Mouse (Mus musculus): ENCODE results near the gene Dgkh.

Dgkh gene

GRCm38 (mm10) chr14:78674606-78675005 lies 58.0 kb downstream of the Dgkh start:
- no peak for DNase-seq (ENCODE audit: low spot score in 2 of 2)

GRCm38 (mm10) chr14:78669986-78670385 lies 62.6 kb downstream of the Dgkh start:
- no peak for DNase-seq (ENCODE audit: low spot score in 2 of 2)

DNA sequence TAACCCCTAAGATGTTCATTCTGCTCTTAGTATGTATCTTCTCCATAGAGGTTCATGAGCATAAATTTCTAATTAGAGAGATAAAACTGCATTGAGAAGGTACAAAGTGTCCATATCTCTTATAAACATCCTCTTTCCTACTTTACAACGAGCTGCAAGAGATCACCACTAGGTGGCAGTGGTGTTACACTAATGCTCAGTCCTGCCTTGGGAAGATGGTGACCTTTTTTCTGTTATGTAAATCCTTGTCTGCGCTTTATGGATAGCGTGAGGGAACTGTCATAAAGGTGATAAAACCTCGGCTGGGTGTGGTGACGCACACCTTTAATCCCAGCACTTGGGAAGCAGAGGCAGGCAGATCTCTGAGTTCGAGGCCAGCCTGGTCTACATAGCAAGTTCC lies 64.3 kb downstream of the Dgkh start:
- peak; percentile 81 to 84 for DNase-seq (ENCODE audit: low spot score in 2 of 2)

GRCm38 (mm10) chr14:78667763-78668162 lies 64.8 kb downstream of the Dgkh start:
- no peak for DNase-seq (ENCODE audit: low spot score in 2 of 2)

- DNase-seq (ENCODE audit: low spot score in 2 of 2) = no peak
Measured at GRCm38 (mm10) chr14:78662641-78663040, 69.9 kb downstream of the Dgkh start.

- DNase-seq (ENCODE audit: low spot score in 2 of 2) = no peak
Measured at GRCm38 (mm10) chr14:78661462-78661861, 71.1 kb downstream of the Dgkh start.

DNA sequence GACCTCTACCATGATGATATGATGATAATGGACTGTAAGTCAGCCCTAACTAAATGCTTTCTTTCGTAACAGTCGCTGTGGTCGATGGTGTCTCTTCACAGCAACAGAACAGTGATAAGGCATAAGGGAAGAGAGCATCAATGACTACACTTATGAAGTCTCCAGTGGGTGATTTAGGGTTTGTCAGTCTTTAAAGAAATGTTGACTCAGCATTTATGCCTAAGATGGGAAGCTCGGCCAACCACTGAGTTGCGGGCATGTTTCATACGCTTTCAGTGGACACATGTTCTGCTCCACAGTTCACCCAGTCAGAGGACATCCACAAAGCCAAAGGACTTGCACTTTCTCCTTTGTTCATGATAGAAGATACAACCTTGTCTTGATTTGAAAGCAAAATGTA lies 73.9 kb downstream of the Dgkh start:
- DNase-seq (ENCODE audit: low spot score in 2 of 2) = no peak

DNA sequence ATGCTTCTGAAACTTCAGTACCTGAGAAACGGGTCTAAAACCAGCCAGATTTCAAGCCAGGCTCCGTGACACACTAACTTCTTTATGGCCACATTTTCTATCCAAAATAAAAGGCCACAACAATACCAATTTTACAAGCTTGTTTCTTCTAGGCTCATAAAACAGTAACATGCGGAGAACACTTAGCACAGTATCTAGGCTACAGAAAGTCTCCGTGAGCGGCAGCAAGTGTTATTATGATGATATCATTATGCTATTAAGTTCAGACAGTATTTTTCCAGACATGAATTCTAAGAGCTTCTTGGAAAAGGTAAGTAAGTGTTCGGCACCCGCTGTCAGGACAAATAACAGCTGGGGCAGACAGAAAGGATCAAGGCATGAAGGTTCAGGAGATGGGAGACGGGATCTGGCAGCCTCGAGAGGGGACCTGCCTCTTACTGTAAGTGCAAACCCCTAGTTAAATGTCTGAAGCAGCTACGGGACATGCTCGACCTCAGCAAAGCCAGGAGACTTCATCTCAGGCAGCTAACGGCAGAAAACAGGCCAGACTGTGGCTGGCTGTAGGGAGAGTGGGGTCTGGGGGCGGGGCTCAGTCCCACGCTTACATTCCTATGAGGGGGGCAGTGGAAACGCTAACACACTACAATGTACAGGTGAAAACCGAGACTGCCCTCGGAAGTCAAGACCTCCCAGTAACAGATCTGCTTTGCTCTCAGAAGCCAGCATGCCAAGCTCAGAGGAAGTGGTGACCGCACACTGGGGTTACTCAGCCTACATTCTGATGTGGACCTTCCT lies 75.5 kb downstream of the Dgkh start:
- no peak for DNase-seq (ENCODE audit: low spot score in 2 of 2)

DNA sequence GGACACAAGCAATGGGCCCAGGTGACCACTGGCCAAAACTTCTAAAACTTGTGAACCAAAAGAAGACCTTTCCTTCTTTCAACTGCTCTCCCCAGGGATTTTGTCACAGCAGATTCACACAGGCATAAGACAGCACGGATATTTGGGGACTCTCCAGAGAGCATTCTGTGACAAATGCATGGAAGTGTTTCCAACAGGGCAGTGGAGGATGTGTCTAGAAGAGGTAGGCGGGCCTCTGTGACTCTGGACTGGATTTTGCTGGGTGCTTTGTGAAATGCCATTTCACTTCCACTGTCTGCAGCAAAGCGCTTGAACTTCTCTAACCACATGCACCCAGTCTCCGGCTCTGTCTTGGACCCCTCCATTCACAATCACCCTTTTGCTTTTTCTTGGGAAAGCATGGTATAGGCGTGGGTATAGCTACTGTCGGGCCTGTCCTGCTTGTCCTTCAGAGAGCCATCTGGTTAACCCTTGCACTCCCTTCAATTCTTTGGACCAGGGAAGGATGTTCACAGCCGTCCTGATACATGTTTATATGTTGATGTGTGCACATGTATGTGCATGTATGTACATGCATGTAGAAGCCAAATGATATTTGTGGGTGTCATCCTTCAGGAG lies 77.5 kb downstream of the Dgkh start:
- DNase-seq (ENCODE audit: low spot score in 2 of 2) = no peak

- DNase-seq (ENCODE audit: low spot score in 2 of 2) = no peak
Measured at GRCm38 (mm10) chr14:78654196-78654595, 78.4 kb downstream of the Dgkh start.

DNA sequence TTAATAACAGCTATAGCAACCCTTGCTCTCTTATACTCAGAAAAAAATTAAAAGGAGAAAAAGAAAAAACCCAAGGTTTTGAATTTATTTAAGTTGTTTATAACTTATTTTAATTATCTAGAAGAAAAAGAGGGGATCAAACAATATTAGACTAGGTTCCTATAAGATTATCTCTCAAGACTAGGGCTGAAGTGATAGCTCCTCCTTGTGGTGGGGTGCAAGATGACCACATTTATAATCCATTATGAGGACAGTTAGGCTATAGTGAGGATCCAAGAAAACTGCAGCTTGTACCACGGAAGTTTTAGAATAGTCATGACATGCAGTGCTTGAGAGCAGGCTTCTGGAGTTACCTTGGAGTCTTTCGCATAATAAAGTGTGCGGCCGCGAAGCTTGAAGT lies 79.2 kb downstream of the Dgkh start:
- no peak for DNase-seq (ENCODE audit: low spot score in 2 of 2)

DNA sequence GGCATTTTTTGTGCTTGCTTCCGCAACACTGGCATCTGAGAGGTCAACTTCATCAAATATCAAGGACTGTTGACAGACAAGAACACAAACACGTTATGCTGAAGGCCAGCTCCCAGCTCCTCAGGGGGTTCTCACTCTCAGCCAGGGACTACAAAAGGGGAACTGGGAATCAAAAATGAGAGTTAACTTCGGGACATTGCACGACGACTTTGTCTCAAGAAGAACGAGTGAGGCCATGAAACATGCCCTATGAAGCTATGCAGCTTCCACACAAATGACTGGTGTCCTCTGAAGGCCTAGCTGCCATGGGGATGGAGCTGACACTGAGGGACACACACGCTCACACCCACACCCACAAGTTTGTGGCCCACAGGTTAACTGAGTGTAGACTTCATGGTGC lies 80.9 kb downstream of the Dgkh start:
- DNase-seq (ENCODE audit: low spot score in 2 of 2) = no peak

GRCm38 (mm10) chr14:78650379-78651095 lies 82.0 kb downstream of the Dgkh start:
- no peak for DNase-seq (ENCODE audit: low spot score in 2 of 2)

DNA sequence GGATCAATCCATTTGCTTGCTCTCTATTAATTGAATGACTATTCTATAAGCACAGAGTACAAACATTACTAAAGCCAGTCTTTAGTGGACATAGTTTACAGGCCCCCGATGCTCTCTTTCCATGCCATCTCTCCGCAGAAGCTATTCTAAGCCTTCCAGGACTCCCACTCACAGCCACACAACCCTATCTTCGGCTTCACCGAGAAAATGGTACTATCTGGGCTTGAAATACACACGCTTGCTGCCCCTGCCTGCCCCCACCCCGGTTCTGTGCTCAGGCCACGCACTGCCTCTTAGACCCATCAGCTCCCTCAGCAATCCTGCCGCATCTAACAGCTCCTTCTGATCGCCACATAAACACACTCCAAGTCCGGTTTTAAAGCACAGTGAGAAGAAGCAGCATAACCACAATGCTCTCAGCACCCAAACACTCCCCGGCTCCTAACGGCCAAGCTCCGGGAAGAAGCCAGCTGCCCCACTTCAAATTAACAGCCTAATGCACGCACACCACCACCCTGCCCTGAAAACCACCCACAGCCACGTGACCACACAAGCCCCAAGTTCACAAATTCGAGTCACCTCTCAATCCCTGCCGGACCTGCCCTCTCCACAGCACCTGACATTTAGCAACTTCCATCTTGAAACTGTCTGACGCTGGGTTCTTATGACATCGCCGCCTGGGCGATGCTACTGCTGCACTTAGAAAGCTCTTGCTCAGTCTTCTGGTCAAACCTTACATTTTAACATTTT lies 82.9 kb downstream of the Dgkh start:
- DNase-seq (ENCODE audit: low spot score in 2 of 2) = no peak

DNA sequence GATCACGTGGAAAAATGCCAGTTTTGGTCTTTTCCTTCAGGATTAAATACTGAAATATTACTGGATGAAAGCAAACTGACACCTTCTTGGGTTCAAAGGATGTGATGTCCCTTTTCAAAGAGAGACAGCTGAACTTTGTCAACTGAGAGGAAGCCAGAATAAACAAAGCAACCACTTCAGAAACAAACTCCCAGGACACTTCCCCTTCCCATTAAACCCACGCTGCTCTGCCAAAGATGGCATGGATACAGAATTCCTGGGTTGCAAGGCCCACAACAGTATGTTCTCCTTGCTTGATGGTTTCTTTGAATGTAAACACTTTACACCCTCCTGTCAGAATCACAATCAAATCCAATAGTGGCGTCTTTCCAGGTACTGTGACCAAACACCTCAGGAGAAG lies 87.0 kb downstream of the Dgkh start:
- no peak for DNase-seq (ENCODE audit: low spot score in 2 of 2)

DNA sequence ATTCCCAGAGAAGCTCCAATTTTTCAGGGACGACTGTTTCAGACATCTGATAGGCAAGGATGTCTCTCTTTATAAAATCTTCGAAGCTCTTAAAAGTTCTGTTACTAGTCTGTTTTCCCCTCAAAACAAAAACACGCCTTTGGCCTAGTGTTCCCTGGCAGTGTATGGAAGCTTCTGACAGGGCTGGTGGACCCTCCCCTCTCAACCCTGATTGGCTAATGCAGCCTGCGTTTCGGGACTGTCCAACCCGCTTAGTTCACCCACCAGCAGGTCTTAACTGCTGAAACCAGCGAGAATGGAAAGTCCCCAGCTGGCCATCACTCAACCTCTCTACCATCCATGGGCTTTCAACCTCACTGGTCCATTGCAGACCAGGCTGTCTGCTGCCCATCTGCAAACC lies 91.3 kb downstream of the Dgkh start:
- DNase-seq (ENCODE audit: low spot score in 2 of 2) = no peak

- no peak for DNase-seq (ENCODE audit: low spot score in 2 of 2)
Measured at GRCm38 (mm10) chr14:78639691-78640090, 92.9 kb downstream of the Dgkh start.

DNA sequence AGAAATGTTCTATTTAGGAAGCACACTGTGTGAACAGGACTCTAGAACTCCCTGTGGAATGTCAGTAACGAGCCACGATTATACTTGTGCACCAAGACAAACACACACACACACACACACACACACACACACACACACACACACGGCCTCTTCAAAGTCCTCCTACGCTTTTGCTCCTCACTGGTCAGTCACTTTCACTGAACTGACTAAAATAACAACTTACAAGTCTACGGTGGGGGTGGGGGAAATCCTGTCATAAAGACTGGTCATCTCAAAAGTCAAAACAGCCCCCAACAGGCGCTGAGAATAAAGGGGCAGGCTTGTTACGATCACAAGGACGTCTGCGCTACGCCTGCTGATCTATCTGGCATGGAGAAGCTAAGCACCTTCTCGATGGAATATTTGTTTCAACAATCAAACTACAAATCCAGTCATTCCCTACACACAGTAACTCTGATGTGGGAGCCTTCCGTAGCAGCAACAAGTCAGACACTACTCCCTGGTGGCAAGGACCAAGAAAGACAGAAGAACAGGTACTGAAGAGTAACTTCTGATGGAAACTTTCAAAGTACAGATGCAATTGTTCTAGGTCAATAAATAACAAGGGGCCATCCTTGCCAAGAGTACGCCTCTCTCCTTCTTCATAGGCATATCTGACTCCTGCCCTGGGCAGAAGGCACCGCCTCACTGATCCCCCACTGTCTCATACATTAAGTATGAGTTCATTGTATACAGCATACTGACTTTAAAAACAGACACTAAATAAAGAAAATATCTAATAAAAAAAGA lies 96.8 kb downstream of the Dgkh start:
- no peak for DNase-seq (ENCODE audit: low spot score in 2 of 2)

DNA sequence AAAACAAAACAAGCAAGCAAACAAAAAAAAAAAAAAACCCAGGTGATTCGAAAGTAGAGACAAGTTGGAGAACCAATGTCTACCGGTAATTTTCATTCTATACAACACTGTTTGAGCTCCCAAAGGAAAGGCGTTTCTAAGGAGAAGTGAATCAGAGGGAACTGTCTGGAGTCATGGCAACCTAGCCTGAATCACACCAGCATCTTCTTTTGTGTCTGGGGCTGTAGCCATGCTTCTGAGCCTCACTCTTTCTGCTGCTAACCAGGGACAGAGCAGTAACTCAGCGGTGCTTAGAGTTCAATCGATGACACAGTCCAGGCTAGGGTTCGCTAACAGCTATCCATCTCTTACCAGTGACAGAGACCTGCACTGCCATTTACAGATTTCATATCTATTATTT lies 99.8 kb downstream of the Dgkh start:
- DNase-seq (ENCODE audit: low spot score in 2 of 2) = no peak

GRCm38 (mm10) chr14:78630923-78631875 lies 101.4 kb downstream of the Dgkh start:
- no peak for DNase-seq (ENCODE audit: low spot score in 2 of 2)
